Mouse (Mus musculus): ENCODE data around the gene Dbn1. TPM values are rescaled to one million over a fixed set of nuclear protein-coding genes. Genes with fewer than 3 reads are reported as not detected.

Gene Dbn1
- total RNA-seq, 2 experiments from 2014 or later = 7.7 TPM

GRCm38 (mm10) chr13:55511492-55511861 lies 23.6 kb upstream of the Dbn1 start:
- intact Hi-C loops (cut with DNase I) = no loop called here
- DNase-seq = no peak

- intact Hi-C loops (cut with DNase I) = no loop called here
- DNase-seq = peak; percentile 84 to 88
Measured at GRCm38 (mm10) chr13:55510668-55511491, 23.0 kb upstream of the Dbn1 start.

- no peak for DNase-seq
- intact Hi-C loops (cut with DNase I) = no loop called here
Measured at GRCm38 (mm10) chr13:55510332-55510667, 22.4 kb upstream of the Dbn1 start.

- intact Hi-C loops (cut with DNase I) = no loop called here
- DNase-seq = no peak
Measured at GRCm38 (mm10) chr13:55508531-55508930, 20.6 kb upstream of the Dbn1 start.

- intact Hi-C loops (cut with DNase I) = no loop called here
- DNase-seq = no peak
Measured at GRCm38 (mm10) chr13:55507877-55508276, 20.0 kb upstream of the Dbn1 start.

- intact Hi-C loops (cut with DNase I) = loop anchor here (1.0 kb wide), 1 partner anchor 11 kb away; no protein-coding TSS in a partner anchor
Measured at GRCm38 (mm10) chr13:55506697-55507096, 18.8 kb upstream of the Dbn1 start.

GRCm38 (mm10) chr13:55505810-55506209 lies 17.9 kb upstream of the Dbn1 start:
- no peak for DNase-seq
- intact Hi-C loops (cut with DNase I) = loop anchor here (1.0 kb wide), 1 partner anchor 11 kb away; no protein-coding TSS in a partner anchor

More at GRCm38 (mm10) chr13:55506697-55507096, 18.8 kb upstream of the Dbn1 start:
- no peak for DNase-seq

- intact Hi-C loops (cut with DNase I) = no loop called here
- no peak for DNase-seq
Measured at GRCm38 (mm10) chr13:55504390-55504789, 16.5 kb upstream of the Dbn1 start.

GRCm38 (mm10) chr13:55502405-55502804 lies 14.5 kb upstream of the Dbn1 start:
- intact Hi-C loops (cut with DNase I) = no loop called here

GRCm38 (mm10) chr13:55500575-55500974 lies 12.7 kb upstream of the Dbn1 start:
- intact Hi-C loops (cut with DNase I) = no loop called here
- no peak for DNase-seq

More at GRCm38 (mm10) chr13:55502405-55502804, 14.5 kb upstream of the Dbn1 start:
- DNase-seq = peak in 1 of 2 experiments; percentile 12

GRCm38 (mm10) chr13:55498906-55499305 lies 11.0 kb upstream of the Dbn1 start:
- intact Hi-C loops (cut with DNase I) = no loop called here
- DNase-seq = no peak

GRCm38 (mm10) chr13:55496661-55497060 lies 8.8 kb upstream of the Dbn1 start:
- DNase-seq = no peak
- intact Hi-C loops (cut with DNase I) = no loop called here

- intact Hi-C loops (cut with DNase I) = loop anchor here (1.0 kb wide), 1 partner anchor 11 kb away; no protein-coding TSS in a partner anchor
- DNase-seq = no peak
Measured at GRCm38 (mm10) chr13:55495702-55496101, 7.8 kb upstream of the Dbn1 start.

- intact Hi-C loops (cut with DNase I) = loop anchor here (1.0 kb wide), 1 partner anchor 11 kb away; no protein-coding TSS in a partner anchor
- peak in 1 of 2 experiments; percentile 50 for DNase-seq
Measured at GRCm38 (mm10) chr13:55494883-55495621, 7.1 kb upstream of the Dbn1 start.

- intact Hi-C loops (cut with DNase I) = no loop called here
- no peak for DNase-seq
Measured at GRCm38 (mm10) chr13:55494257-55494656, 6.3 kb upstream of the Dbn1 start.

GRCm38 (mm10) chr13:55486916-55487577 lies 864 bp downstream of the Dbn1 start:
- no peak for DNase-seq
- intact Hi-C loops (cut with DNase I) = no loop called here

GRCm38 (mm10) chr13:55486029-55486794 lies 1.7 kb downstream of the Dbn1 start:
- DNase-seq = peak in 1 of 2 experiments; percentile 46
- intact Hi-C loops (cut with DNase I) = no loop called here

GRCm38 (mm10) chr13:55484520-55485088 lies 3.3 kb downstream of the Dbn1 start:
- no peak for DNase-seq
- intact Hi-C loops (cut with DNase I) = no loop called here

GRCm38 (mm10) chr13:55483593-55483992 lies 4.3 kb downstream of the Dbn1 start:
- no peak for DNase-seq
- intact Hi-C loops (cut with DNase I) = no loop called here

GRCm38 (mm10) chr13:55483071-55483470 lies 4.8 kb downstream of the Dbn1 start:
- DNase-seq = no peak
- intact Hi-C loops (cut with DNase I) = no loop called here
